Mouse (Mus musculus) left cerebral cortex, adult 8-10 months (tissue): ENCODE data around the gene Abhd15. TPM values are rescaled to one million over a fixed set of nuclear protein-coding genes. Genes with fewer than 3 reads are reported as not detected.

ENCODE experiments used
- DNase-seq, 2 experiments: peaks; one replicate each; pipeline ENCODE4 v3.0.0; 2022; ENCODE audit warnings: low spot score in 2 of 2
- total RNA-seq, 4 experiments: library from RNA; stranded (reverse); gene quantifications; 2 replicates each; pipeline ENCODE4 v1.2.4; 2022

The Abhd15 gene
- total RNA-seq, 4 experiments from 2014 or later = 0.99 to 1.7 (median 1.5) TPM

DNA sequence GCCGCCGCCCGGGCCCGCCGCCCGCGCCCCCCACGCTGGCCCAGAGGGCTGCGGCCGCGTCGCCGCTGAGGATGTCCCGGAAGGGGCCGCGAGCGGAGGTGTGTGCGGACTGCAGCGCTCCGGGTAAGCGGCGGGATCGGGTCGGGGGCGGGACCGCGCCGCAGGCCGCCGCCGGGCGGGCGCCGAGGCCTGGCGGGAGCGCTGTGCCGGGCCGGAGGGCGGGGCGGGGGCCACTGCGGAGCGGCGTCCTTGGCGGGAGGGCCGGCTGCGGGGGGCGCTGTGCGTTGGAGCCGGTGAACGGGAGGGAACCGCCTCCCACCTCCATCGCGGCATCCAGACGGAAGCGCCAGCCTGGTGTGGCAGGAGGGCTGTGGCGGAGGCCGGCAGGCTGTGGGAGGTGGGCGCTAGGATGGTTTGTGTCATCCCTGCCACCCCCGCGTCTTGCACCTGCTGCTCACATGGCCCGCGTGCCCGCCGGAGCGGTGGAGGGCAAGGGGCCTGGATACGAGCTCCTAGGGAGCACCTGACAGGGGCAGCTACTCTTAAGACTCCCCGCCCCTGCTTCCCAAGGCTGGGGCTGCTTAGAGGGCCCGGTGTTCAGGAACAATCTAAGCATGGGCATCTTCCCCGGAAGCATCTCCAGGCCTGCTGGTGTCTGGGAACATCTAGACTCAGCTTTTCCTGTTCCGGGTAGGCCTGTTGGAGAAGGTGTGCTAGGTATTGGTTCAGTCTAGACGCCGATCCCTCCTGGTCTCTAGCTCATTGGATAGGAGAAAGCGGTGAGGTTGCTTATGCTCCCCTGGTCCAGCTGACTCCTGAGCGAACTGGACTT lies 21.2 kb upstream of the Abhd15 start, which contains the start of gene Git1:
TSS of gene Git1 (plus strand) at position 51 of the 832 bp plus-strand sequence.
- DNase-seq = peak in 1 of 2 experiments; percentile 81

DNA sequence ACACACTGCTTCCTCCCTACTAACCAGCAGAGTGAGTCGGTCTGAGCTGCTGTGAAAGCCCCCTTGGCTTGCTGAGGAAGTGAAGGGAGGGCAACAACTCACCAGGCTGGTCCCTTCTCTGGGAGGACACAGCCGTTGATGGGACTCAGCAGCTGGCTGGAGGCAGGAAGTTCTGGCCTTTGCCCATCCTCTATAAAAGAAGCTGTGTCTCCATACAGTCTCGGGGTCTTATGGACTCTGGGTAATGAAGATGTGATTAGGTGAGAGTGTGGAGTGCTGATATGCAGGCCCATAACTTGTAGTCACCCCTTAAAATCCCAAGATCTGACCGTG lies 20.6 kb upstream of the Abhd15 start:
- DNase-seq = no peak

DNA sequence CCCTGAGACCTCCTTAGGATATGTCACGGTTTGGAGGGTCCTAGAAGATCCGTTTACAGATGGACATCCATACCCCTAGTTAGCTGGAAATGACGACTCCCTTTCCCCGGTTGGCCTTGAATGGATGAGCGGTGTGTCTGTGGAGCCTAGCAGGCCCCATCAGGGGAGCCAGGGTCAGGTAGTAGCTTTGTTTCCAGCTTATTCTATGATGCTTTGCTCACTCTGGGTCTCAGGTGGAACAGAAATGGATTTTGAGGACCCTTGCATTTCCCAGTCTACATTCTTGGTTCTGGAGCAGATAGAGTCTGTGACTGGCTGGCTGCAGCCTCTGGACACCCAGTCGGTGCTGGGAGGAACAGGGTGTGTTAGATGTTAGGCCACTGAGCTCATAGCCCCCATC lies 20.1 kb upstream of the Abhd15 start:
- DNase-seq = no peak

DNA sequence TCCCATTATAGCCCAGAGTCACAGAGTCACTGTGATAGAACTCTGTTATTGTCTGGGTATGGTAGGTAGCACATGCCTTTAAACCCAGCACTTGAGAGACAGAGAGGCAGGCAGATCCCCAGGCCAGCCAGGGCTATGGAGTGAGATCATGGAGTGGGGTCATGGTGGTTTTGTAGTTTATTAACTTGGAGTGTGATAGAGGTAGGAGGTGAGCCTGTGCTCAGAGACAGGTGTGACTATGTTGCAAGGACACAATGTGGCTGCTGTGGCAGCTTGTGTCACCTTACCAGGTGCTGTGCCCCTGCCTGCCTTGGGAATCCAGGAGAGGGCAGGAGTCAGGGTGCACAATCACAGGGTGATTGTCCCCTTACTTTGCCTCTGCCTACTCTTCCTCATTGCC lies 19.4 kb upstream of the Abhd15 start:
- no peak for DNase-seq

DNA sequence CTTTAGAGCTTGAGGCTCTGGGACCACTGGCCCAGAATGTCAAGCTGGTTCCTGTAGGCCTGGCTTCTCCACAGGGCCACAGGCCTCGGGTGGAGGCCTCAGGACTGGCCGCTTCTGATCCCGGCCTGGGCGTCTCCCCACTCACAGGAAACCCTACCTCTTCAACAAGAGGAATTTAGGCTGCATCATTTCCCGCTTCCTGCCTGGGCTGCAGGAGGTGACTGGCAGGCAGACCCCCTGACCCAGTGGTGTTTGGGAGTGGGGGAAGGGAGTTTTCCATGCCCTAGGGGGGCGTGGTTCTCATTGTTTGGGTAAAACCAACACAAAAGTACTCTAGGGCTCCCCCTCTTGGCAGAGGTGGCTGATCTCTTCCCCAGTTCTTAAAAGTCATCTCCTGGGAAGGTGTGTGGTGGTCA lies 17.6 kb upstream of the Abhd15 start:
- no peak for DNase-seq

GRCm38 (mm10) chr11:77497851-77498250 lies 17.1 kb upstream of the Abhd15 start:
- DNase-seq = no peak

DNA sequence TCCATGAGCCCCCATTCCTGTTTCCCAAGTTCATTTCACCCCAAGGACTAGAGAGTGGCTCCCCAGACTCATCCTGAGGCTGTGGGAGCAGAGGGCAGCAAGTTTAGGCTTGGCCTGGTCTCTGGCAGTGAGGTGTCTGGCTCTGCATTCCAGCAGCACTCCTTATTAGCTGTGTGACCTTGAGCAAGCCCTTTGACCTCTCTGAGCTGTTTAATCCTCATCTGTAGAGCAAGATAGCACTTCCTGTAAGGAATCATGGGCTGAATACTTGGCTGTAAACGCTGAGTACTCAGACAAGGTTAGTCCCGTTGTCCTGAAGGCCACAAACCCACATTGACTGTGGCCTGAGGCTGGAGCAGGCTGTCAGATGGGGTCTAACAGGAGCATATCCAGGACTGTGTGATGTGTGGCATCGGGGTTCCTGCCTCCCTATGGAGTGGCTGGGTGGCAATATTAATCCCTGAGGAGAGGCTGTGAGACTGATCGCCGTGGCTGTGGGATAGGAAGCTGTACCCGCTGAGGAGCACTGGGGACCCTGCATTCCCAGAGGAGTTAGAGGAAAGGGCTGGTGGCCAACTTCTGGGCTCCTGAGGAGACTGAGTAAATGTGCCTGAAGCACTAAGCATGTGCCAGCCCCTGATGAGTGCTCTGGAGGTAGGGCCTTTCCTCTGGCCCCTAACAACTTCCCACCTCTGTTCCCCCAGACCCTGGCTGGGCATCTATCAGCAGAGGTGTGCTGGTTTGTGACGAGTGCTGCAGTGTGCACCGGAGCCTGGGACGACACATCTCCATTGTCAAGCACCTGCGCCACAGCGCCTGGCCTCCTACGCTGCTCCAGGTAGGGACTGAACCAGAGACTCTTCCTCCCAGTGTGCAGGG lies 16.4 kb upstream of the Abhd15 start:
- no peak for DNase-seq

- no peak for DNase-seq
Observed at GRCm38 (mm10) chr11:77499354-77499753, 15.6 kb upstream of the Abhd15 start.

DNA sequence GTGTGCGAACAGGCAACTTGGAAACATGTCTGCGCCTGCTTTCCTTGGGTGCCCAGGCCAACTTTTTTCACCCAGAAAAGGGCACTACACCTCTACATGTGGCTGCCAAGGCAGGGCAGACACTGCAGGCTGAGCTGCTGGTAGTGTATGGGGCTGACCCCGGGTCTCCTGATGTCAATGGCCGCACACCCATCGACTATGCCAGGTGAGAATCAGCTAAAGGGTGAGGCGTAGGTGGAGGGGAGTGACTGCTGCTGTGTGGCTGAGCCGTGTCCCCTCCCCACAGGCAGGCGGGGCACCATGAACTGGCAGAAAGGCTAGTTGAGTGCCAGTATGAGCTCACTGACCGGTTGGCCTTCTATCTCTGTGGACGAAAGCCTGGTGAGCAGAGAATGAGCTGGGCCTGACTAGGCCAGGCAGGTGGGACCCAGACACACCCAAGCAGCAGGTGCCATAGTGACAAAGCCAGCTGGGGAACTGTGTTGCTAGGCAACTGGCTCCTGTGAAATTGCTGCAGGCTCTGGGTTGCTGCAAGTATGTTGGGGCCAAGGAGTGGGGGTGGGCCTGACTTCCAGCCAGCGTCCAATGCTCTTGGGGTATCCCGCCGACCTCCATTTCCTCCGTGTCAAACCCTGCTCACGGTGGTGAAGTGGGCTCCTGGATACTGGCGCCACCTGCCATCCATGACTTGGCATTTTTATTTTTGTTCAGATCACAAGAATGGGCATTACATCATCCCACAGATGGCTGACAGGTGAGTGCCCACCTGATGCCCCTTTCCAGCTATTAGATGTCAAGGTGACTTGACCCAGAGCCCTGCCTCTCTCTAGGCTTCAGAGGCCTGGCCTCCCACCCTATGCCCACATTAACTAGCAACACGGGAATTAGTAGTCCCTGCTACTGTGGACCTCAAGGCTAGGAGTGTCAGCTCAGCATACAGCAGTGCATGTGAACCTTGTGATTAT lies 14.3 kb upstream of the Abhd15 start:
- DNase-seq = peak in 1 of 2 experiments; percentile 81

GRCm38 (mm10) chr11:77501392-77501791 lies 13.5 kb upstream of the Abhd15 start:
- DNase-seq = peak in 1 of 2 experiments; percentile 74

DNA sequence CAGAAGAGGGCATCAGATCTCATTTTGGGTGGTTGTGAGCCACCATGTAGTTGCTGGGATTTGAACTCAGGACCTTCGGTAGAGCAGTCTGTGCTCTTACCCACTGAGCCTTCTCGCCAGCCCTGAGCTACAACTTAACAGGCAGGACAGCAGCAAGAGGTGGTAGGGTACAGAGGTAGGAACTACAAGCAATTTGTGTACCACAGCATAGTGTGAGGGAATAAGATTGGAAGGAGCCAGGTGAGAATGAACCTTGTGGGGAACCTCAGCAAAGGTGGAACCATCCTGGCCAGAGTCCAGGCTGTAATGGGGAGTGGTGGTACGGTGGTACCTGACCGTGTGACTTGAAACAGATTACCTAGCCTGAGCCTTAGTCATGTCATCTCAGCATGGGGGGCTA lies 12.9 kb upstream of the Abhd15 start:
- no peak for DNase-seq

- DNase-seq = no peak
Observed at GRCm38 (mm10) chr11:77502481-77502880, 12.4 kb upstream of the Abhd15 start.

DNA sequence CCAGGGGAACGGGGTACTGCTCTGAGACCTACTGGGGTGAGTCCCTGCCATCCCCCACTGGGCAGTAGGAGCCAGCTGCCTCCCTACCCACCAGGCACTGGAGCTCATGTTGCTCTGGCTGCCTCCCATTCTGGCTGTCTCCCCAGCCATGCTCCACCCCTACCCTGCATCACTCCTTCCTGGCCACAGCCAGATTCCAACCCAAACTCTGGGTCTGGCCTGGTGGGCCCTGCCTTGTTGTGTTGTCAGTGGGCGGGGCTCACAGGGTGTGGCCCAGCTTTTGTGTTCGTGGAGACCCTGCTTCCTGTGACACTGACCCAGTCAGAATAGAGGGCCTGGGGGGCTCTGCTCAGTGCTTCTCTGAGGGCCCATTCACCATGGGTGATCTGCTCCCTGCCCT lies 11.4 kb upstream of the Abhd15 start:
- peak in 1 of 2 experiments; percentile 32 for DNase-seq

GRCm38 (mm10) chr11:77504377-77504776 lies 10.5 kb upstream of the Abhd15 start:
- DNase-seq = peak in 1 of 2 experiments; percentile 15

DNA sequence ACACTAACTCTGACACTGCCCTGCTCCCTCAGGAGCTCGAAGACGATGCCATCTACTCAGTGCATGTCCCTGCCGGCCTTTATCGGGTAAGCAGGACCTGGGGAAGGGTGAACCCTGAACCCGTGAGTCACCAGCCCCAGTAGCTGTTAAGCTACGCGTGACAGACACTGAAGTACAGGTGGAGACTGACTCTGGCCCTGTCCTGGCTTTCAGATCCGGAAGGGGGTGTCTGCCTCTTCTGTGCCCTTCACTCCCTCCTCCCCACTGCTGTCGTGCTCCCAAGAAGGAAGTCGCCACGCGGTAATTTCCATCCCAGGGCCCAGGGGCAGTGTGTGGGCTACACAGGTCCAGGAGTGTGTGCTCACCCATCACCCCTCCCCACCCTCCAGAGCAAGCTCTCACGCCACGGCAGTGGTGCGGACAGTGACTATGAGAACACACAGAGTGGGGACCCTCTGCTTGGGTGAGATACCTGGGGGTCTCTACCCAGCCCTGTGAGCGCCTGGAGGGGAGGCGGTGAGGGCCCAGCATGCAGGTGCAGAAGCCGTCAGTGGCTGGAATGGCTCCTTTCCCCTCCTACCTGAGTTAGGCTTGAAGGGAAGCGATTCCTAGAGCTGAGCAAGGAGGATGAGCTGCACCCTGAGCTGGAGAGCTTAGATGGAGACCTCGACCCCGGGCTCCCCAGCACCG lies 9.5 kb upstream of the Abhd15 start:
- peak in 1 of 2 experiments; percentile 28 for DNase-seq

DNA sequence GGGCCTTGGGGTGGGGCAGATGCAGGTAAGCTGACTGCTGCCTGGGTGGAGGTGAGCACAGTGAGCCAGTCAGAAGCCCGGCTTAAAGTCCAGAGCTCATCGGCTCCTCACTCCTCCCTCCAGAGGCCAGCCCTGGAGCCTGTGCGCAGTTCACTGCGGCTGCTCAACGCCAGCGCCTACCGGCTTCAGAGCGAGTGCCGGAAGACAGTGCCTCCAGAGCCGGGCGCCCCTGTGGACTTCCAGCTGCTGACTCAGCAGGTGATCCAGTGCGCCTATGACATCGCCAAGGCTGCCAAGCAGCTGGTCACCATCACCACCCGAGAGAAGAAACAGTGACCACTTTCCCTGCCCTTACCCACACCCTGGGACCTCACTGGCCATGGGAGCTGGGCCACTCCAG lies 8.6 kb upstream of the Abhd15 start:
- DNase-seq = no peak

DNA sequence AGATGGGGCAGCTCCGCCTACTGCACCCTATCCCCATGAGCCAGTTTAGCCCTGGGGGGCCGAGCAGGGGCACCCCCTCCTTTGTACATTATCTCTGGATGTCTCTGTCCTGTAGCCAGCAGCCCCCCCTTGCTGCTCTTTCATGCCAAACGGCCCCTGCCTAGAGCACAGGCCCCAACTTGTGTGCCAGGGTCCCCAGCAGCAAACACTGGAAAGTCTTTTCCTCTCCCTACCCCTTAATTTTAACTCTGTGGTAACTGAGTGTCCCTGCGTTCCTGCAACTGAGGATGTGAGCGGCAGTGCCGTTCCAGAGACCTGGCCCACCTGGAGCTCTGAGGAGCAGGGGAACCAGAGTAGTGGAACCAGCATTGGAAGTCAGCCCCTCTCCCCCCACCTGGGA lies 8.0 kb upstream of the Abhd15 start:
- no peak for DNase-seq

DNA sequence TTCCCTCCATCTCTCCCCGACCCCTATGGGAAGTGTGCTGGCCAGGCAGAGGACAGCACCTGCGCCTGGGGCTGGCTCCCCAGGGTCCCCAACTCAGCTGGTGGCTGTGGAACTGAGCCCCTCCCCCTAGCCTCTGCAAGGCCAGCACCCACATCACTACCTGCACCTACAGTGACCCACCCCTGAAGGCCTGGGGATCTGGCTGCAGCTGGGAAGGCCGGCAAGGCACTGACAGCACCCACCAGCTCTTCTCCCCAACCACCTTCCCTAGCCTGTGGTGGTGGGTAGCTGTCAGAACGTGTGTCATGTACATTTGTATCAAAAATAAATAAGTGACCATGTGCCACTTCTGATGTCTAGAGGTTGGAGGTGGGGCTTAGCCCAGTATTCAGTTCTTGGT lies 7.5 kb upstream of the Abhd15 start:
- DNase-seq = no peak

- peak in 1 of 2 experiments; percentile 80 for DNase-seq
Observed at GRCm38 (mm10) chr11:77508068-77509021, 6.6 kb upstream of the Abhd15 start.
